Mouse (Mus musculus): ENCODE results near the gene 3110040N11Rik.

Gene 3110040N11Rik

DNA sequence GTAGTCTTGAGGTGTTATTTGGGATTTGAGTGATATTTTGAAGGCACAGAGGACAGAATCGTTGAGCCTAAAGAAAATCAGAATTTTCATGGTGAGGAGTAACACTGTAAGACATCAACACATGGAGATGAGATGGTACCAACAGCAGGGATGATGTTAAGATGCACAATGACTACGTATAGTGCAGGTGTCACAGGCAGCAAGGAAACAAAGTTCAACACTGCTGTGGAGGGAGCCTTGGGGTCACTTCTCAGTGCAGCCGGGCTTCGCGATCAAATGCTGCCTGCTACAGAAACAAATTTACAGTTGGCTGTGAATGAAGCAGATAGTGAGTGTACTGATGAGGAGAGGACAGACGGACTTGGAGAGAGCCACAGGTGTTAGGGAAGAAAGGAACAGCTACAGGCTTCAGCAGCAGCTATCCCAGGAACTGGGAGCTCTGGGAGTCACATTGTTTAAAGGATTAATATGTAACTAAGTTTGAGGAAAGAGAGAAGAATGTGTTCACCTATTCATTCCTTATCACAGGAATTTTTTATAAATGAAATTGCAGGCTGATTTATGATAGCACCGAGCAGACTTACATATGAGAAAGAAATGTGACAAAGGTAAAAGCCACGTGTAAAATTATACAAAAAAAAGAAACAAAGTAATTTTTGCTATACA, 50.4 kb downstream of the 3110040N11Rik start:
- no peak for DNase-seq

DNA sequence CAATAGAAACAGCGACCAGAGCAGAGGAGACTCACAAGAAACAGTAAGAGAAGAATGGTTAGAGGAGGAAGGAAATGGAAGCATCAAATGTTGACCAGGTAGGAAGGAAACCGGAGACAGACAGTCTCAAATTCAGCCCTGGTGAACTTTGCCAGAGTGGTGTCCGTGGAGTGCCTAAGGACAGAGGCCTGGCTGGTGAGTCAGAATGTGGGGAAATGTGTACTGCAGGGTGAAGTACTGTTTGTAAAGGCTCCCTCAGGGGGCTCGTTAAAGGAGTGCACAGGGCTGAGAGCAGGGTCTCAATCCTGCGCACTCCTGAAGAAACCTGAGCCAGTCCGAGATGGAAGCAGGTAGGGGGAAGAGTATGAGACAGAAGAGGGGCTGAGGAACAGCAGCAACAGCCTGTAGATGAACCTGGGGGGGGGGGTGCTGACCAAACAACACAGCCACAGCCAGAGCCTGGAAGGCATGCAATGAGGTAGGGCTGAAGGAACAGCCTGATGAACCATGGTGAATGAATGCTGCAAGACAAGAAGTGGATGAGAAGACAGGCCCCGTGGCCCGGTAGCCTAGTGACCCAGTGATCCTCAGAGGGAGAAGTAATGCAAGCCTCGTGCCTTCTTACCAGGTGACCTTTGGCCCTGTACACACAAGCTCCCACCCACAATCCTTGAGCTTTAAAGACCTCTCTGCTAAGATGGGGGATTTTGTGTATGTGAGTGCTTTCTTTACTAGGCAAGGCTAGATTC, 53.8 kb downstream of the 3110040N11Rik start:
- DNase-seq = no peak

DNA sequence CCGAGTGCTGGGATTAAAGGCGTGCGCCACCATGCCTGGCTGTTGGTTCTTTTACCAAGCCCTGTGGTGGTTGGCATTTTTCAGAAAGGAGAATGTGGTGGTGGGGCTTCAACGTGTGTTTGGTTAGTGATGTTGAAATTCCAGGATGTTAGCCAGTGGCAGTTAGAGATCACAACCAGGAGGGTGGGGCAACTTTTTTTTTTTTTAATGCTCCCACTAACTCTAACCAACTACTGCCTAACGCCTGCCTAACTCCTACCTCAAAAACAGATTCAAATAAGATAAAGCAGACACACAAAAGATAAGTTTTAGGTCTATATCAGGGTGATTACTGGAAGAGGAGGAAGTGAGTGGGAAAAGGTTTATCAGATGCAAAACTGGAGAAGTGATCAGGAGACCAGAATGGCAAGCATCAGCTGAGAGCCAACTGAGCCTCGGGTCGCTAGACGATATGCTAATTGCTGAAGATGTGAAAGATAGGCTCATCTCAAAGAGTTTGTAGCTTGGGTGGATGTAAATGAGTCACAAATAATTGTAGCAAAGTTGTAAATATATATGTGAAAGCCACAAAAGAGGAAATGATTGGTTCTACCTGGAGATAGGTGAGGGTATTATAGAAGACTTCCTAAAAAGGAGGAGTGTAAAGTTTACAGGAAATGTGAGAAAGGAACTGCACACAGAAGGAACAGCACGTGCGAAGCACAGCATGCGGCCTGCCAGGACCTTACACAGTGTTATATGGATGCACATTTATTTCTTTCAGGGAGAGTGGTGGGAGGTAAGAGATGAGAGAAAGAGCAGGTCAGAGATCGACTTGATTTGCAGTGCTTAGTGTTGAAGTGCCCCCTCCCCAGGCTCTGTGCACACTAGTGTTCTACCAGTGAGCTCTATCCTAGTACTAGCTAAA, 56.8 kb downstream of the 3110040N11Rik start:
- no peak for DNase-seq
